Mouse (Mus musculus) hindbrain, embryonic 15.5 days (tissue): Measurements from ENCODE around the gene Rbfox1. TPM values are rescaled to one million over a fixed set of nuclear protein-coding genes. Genes with fewer than 3 reads are reported as not detected.

Experiments
- ATAC-seq: fragments of 200-750 bp; cut with Nextera tagmentation; 2 replicates; pipeline ENCODE4 v1.8.0; 2017; ENCODE audit warnings: low read depth, moderate number of reproducible peaks, moderate TSS enrichment; ENCODE audit not compliant: low FRiP score
- H3K27ac ChIP-seq: fragments of 300-500 bp; sonication (generic); replicated peaks from 2 replicates; pipeline ENCODE4 v1.5.1; 2015; ENCODE audit warnings: mild to moderate bottlenecking, inconsistent platforms
- H3K27me3 ChIP-seq: fragments of 300-500 bp; sonication (generic); 2 replicates; pipeline ENCODE4 v1.6.1; 2015; ENCODE audit warnings: control low read depth, inconsistent platforms
- H3K36me3 ChIP-seq: fragments of 300-500 bp; sonication (generic); 2 replicates; pipeline ENCODE4 v1.6.1; 2015; ENCODE audit warnings: control low read depth, inconsistent platforms
- H3K4me1 ChIP-seq: fragments of 300-500 bp; sonication (generic); replicated peaks from 2 replicates; pipeline ENCODE4 v1.6.1; 2015; ENCODE audit warnings: control low read depth, inconsistent platforms
- H3K4me2 ChIP-seq: fragments of 300-500 bp; sonication (generic); 2 replicates; pipeline ENCODE4 v1.6.1; 2015; ENCODE audit warnings: moderate library complexity, mild to moderate bottlenecking, inconsistent platforms
- H3K4me3 ChIP-seq: fragments of 300-500 bp; sonication (generic); 2 replicates; pipeline ENCODE4 v1.5.1; 2015; ENCODE audit warnings: mild to moderate bottlenecking, inconsistent platforms
- H3K9ac ChIP-seq: fragments of 300-500 bp; sonication (generic); 2 replicates; pipeline ENCODE4 v1.6.1; 2015; ENCODE audit warnings: inconsistent platforms
- H3K9me3 ChIP-seq: fragments of 300-500 bp; sonication (generic); 2 replicates; pipeline ENCODE4 v1.6.1; 2016; ENCODE audit warnings: control low read depth, inconsistent platforms
- WGBS: fragments of 180-500 bp; shearing (Covaris S2); methylation state at CpG from one replicate; pipeline ENCODE4 v1.1.7; 2015; 5-methylcytosine and 5-hydroxymethylcytosine counted together
- polyA plus RNA-seq: library from polyadenylated mRNA; unstranded; fragments of >200 nt; fragmentation: Nextera tagmentation; extraction: Ambion mirVana; gene quantifications from 2 replicates; pipeline ENCODE4 v1.2.1, GENCODE M21; 2015

The Rbfox1 gene
- polyA plus RNA-seq, 1 experiment from 2014 or later, result 254 TPM

DNA sequence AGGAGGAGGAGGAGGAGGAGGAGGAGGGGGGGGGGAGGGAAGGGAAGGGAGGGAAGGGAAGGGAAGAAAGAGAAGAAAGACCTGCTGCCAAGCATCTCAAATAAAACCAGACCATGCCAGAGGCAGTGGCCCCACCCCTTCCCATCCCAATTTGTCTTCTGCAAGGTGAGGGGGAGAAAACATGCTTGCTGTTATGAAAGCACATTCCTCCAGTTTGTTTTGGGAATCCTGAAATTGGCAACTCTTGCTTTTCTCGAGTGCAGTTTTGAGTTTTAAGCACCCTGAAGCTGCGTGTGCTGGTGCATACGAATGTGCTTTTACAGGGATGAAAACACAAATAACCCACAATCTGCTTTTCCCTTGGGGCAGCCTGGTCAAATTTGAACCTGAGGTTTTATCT, 380.5 kb downstream of the Rbfox1 start:
- H3K4me1 ChIP-seq, result peaks cover 4% of the 10 kb centered on the region; the same call in 1 of the 2 replicates
- H3K4me3 ChIP-seq, result no peak overlapping the region
- H3K27me3 ChIP-seq, result no peaks in the 10 kb centered on the region
- WGBS, result 85% methylated on average over 3 of the region's 3 CpGs
- no peak for ATAC-seq
- H3K4me2 ChIP-seq, result no peak overlapping the region
- H3K9me3 ChIP-seq, result no peaks in the 10 kb centered on the region
- no peaks in the 10 kb centered on the region for H3K36me3 ChIP-seq
- no peak overlapping the region for H3K9ac ChIP-seq
- no peak overlapping the region for H3K27ac ChIP-seq

DNA sequence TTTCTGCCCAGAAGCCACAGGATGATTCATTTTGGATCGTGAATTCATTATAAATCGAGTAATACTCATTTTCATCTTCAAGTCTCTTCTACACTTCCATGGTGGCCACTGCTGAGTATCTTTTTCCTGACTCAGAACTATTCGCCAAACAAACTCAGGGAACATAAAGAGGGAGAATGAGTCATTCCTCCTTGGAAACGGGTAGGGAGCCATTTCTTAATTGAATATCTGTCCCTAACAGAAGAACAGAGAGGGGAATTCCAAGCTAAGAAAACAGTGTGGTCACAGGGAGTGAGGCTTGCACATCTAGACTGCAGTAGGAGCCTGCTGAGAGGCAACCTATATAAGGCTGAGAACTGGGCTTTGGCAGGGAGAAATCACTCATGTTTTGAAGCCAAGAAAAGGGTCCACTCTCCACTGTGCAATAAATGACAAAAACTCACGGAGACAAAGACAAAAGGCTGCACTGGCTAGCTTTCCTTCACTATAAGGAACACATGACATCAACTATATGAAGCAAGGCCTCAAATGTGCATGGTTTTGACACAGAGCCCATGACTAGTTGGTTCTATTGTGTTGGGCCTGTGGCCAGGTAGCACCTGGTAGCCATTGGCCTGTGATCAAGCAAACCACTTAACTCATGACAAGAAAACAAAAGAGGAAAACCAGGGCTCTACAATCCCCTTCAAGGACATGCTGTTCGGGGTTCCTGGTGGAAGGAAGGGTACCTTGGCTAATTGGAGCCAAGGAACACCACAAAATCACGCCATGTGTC, 386.6 kb downstream of the Rbfox1 start:
- H3K27me3 ChIP-seq, result no peaks in the 10 kb centered on the region
- no peaks in the 10 kb centered on the region for H3K36me3 ChIP-seq
- no peak overlapping the region for H3K27ac ChIP-seq
- ATAC-seq, result no peak
- no peak overlapping the region for H3K4me2 ChIP-seq
- H3K4me1 ChIP-seq, result no peaks in the 10 kb centered on the region
- H3K9me3 ChIP-seq, result no peaks in the 10 kb centered on the region
- WGBS, result 77% methylated on average over 7 of the region's 7 CpGs
- no peak overlapping the region for H3K9ac ChIP-seq
- H3K4me3 ChIP-seq, result no peak overlapping the region

DNA sequence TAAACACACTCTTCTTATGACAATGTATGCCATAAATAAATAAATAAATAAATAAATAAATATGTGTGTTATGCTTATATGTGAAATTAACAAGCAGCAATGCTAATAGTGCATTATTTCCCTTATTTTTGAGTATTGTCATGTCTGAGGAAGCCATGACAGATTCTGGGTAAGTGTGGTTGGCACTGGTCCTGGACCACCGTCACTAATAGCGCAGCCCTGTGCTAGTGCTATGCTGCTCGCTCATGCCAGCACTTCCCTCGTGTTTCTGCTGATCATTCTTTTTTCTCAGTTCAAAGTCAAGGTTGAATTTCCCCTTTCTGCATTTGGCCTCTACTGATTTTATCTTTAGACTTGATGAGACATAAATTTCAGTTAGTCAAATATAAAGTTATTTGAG, 398.3 kb downstream of the Rbfox1 start:
- no peak overlapping the region for H3K4me3 ChIP-seq
- H3K4me1 ChIP-seq, result peaks cover 22% of the 10 kb centered on the region
- H3K36me3 ChIP-seq, result no peaks in the 10 kb centered on the region
- H3K4me2 ChIP-seq, result no peak overlapping the region
- no peak overlapping the region for H3K27ac ChIP-seq
- no peak for ATAC-seq
- H3K9ac ChIP-seq, result no peak overlapping the region
- H3K9me3 ChIP-seq, result no peaks in the 10 kb centered on the region
- WGBS, result 74% methylated on average over 4 of the region's 4 CpGs
- H3K27me3 ChIP-seq, result no peaks in the 10 kb centered on the region

DNA sequence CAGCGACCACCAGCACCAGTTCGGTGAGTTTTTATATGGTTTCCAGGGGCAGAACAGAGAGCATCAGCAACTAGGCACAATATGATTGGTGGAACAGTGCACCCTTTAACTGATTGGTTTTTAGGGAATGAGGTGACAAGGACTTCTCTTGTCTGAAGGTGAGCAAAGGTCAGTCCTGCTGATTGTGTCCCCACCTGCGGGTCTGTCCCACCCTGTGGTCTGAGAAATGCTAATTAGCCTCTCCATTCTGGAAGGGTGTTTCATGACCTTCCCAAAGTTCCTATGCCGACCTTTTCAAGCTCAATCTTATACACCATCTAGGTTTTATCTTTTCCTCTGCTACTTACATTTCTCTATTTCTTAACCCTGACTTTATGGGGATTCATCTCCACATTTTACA, 399.2 kb downstream of the Rbfox1 start:
- no peak overlapping the region for H3K9ac ChIP-seq
- no peak overlapping the region for H3K27ac ChIP-seq
- no peaks in the 10 kb centered on the region for H3K9me3 ChIP-seq
- H3K4me1 ChIP-seq, result peaks cover 22% of the 10 kb centered on the region
- no peak overlapping the region for H3K4me3 ChIP-seq
- no peaks in the 10 kb centered on the region for H3K27me3 ChIP-seq
- no peak for ATAC-seq
- no peaks in the 10 kb centered on the region for H3K36me3 ChIP-seq
- H3K4me2 ChIP-seq, result no peak overlapping the region
- WGBS, result 56% methylated on average over 4 of the region's 4 CpGs

DNA sequence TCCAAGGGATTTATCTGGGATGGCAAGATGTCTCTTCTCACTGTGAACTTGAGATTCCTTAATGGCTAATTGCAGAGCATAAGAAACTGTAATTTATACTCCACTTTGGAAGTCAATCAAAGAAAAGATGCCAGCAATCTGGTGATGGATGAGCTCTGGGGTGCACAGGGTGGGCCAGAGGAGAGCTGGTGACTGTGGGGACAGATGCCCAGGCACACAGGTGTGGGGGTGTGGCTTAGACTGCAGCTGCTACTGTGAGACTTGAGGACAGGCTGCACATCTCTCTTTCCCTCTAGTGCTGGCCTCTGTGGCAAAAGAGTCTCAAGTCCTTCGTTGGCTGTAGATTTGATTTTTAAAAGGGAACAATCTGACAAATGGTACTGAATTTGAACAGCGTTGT, 402.5 kb downstream of the Rbfox1 start:
- no peak overlapping the region for H3K9ac ChIP-seq
- ATAC-seq, result 0 out of 2 replicates have a peak, but pooled peaks have one; percentile 27
- 72% methylated on average over 2 of the region's 2 CpGs for WGBS
- peaks cover 22% of the 10 kb centered on the region for H3K4me1 ChIP-seq
- no peak overlapping the region for H3K4me3 ChIP-seq
- H3K4me2 ChIP-seq, result no peak overlapping the region
- H3K27me3 ChIP-seq, result no peaks in the 10 kb centered on the region
- no peaks in the 10 kb centered on the region for H3K9me3 ChIP-seq
- no peak overlapping the region for H3K27ac ChIP-seq
- H3K36me3 ChIP-seq, result no peaks in the 10 kb centered on the region

DNA sequence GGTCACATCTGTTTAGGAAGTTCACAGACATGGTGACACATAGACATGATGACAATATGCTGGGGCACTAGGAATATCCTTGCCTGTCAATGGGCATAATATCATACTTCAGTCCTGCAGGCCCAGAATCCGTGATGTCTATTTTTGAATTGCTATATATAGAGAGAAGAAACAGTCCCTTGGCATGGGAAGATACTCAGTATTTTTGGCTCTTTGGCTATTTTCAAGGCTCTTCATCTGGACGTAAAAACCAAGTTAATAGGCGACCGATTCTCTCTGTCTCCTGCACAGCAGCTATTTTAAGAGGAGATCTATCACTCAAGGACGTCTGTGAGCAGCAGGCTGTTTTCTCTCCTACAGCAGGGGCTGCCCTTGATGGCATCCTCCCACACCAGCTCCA, 415.0 kb downstream of the Rbfox1 start:
- 0 out of 2 replicates have a peak, but pooled peaks cover 3% of the 10 kb centered on the region for H3K4me1 ChIP-seq
- no peaks in the 10 kb centered on the region for H3K27me3 ChIP-seq
- no peak overlapping the region for H3K4me3 ChIP-seq
- no peaks in the 10 kb centered on the region for H3K36me3 ChIP-seq
- no peak overlapping the region for H3K9ac ChIP-seq
- no peak overlapping the region for H3K27ac ChIP-seq
- H3K4me2 ChIP-seq, result no peak overlapping the region
- ATAC-seq, result no peak
- WGBS, result 73% methylated on average over 5 of the region's 5 CpGs
- H3K9me3 ChIP-seq, result no peaks in the 10 kb centered on the region

DNA sequence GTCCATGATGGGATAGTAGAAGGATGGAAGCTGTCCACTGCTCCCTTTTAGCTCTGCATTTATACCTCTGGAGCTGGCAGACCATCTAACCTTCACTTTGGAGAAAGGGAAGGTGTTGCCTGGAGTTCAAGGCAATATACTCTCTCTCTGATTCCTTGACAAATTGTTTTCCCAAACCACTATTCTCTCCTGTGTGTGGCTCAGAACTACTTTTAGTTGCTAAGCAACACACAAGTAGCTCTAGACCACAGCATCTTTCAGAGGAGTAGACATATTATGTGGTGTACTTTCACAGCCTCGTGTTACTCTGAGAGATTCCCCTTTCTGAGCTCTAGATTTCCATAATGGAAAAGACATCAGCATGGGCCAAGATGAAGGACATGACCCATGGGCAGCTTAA, 417.9 kb downstream of the Rbfox1 start:
- H3K4me3 ChIP-seq, result no peak overlapping the region
- no peak for ATAC-seq
- 49% methylated on average over 1 of the region's 1 CpGs for WGBS

DNA sequence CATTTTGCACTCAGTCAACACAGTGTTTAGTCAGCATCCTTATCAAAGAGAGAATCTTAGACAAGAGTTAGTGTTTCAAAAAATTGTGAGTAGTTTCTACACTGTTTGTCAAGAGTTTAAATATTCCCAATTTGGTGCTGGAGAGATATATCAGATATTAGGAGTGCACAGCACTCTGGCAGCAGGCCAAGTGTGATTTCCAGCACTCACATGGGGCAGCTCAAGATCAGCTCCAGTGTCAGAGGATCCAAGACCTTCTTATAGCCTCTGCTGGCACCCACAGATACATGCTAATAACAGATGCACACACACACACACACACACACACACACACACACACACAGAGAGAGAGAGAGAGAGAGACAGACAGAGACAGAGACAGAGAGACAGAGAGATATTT, 424.8 kb downstream of the Rbfox1 start:
- no peak overlapping the region for H3K9ac ChIP-seq
- no peak for ATAC-seq

More for the DNA sequence above, 417.9 kb downstream of the Rbfox1 start:
- no peaks in the 10 kb centered on the region for H3K27me3 ChIP-seq
- H3K27ac ChIP-seq, result no peak overlapping the region
- H3K9ac ChIP-seq, result no peak overlapping the region
- no peaks in the 10 kb centered on the region for H3K36me3 ChIP-seq
- H3K9me3 ChIP-seq, result no peaks in the 10 kb centered on the region; the same call in 1 of the 2 replicates
- H3K4me1 ChIP-seq, result 0 out of 2 replicates have a peak, but pooled peaks cover 3% of the 10 kb centered on the region
- no peak overlapping the region for H3K4me2 ChIP-seq

DNA sequence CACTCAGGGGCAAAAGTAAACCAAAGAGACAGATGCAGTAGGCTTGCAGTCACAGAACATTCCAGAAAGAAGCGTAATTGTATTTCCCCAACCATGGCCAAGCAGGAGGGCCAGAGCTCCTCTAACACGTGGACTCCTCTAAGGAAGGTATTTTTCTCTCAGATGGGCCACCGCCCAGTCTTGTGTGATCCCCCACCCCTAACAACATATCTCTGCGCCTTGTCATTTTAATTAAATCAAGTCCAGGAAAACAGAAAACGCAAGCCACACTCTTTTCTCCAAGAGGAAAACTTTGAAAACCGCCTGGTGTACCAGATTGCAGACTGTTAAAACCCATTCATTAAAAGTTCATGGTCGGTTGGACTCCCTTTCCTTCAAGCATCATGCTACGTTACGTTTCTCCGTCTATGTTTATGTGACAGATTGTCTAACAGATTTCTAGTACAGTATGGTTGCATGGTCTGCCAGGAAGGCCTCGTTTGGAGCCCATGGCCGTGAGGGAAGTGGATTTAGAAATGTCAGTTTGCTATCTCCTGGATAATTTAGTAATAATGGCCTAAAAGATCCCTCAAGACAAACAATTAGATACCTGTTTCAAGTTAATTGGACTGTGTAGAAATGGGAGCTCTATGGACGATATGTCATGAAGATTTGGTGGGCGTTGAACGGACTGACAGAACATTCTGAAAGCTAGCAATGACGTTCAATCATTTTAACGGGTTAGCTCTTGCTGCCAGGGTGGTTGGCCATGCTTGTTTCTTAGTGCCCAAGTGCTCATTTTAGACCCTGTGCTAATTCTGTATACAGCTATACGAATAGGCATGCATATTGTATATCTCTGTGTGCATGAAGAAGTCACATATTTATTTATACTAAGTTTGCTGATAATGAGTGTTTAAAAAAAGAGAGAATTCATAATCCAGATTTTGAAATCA, 425.9 kb downstream of the Rbfox1 start:
- H3K9ac ChIP-seq, result no peak overlapping the region
- WGBS, result 75% methylated on average over 18 of the region's 18 CpGs
- H3K27ac ChIP-seq, result no peak overlapping the region
- no peaks in the 10 kb centered on the region for H3K36me3 ChIP-seq
- H3K4me1 ChIP-seq, result no peaks in the 10 kb centered on the region
- no peak for ATAC-seq
- no peaks in the 10 kb centered on the region for H3K27me3 ChIP-seq
- H3K4me3 ChIP-seq, result no peak overlapping the region
- no peaks in the 10 kb centered on the region for H3K9me3 ChIP-seq
- no peak overlapping the region for H3K4me2 ChIP-seq

More for the DNA sequence above, 424.8 kb downstream of the Rbfox1 start:
- Histone ChIP-seq H3K4me3 (no peak overlapping the region), H3K36me3 (no peaks in the 10 kb centered on the region), H3K9me3 (no peaks in the 10 kb centered on the region; the same call in 1 of the 2 replicates), H3K4me1 (no peaks in the 10 kb centered on the region), H3K27ac (no peak overlapping the region), H3K27me3 (no peaks in the 10 kb centered on the region), H3K4me2 (no peak overlapping the region)

DNA sequence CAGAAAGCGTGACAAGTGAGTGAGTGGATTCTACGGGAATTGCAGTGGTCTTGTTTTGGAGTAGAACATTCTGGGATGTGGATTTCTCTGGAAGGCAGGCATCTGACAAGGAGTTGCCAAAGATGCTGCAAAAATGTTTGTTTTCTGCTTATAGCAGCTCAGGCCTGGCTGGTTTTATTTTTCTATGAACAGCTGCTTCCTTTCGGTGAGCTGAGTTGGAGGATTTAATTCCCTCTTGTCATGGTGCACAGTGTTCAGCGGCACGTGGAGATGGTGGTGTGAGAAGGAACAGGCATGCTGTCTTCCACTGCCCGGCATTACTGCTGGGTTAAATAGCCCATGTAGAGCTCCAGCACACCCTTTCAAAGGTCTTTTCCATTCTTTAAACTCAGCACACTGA, 428.5 kb downstream of the Rbfox1 start:
- H3K9ac ChIP-seq, result no peak overlapping the region
- no peaks in the 10 kb centered on the region for H3K36me3 ChIP-seq
- H3K9me3 ChIP-seq, result no peaks in the 10 kb centered on the region
- H3K27me3 ChIP-seq, result no peaks in the 10 kb centered on the region
- H3K4me1 ChIP-seq, result no peaks in the 10 kb centered on the region
- no peak overlapping the region for H3K4me2 ChIP-seq
- ATAC-seq, result no peak
- 69% methylated on average over 6 of the region's 6 CpGs for WGBS
- H3K27ac ChIP-seq, result no peak overlapping the region
- H3K4me3 ChIP-seq, result no peak overlapping the region

DNA sequence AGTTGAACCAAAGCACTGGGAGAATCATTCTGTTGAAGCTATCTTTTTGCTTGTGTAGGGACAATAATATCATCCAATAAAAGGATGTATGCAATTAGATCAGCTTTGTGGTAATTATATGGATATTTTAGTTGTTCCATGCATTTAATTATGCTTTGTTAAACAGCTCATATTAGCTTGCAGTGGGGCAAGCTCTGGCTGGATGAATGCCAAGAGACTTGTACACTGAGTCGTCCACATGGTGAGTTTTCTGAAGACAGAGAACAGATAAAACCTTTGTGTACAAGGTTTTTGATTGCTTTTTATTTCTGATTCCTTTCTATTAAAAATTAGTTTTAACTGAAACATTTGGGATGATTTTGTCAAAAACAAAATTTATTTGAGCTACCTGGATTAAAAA, 439.7 kb downstream of the Rbfox1 start:
- no peak for ATAC-seq
- Histone ChIP-seq H3K4me2 (no peak overlapping the region), H3K4me1 (no peaks in the 10 kb centered on the region), H3K4me3 (no peak overlapping the region), H3K9ac (no peak overlapping the region), H3K36me3 (no peaks in the 10 kb centered on the region), H3K27me3 (no peaks in the 10 kb centered on the region; the same call in 1 of the 2 replicates), H3K27ac (no peak overlapping the region), H3K9me3 (no peaks in the 10 kb centered on the region)
- 9% methylated on average over 1 of the region's 1 CpGs for WGBS

DNA sequence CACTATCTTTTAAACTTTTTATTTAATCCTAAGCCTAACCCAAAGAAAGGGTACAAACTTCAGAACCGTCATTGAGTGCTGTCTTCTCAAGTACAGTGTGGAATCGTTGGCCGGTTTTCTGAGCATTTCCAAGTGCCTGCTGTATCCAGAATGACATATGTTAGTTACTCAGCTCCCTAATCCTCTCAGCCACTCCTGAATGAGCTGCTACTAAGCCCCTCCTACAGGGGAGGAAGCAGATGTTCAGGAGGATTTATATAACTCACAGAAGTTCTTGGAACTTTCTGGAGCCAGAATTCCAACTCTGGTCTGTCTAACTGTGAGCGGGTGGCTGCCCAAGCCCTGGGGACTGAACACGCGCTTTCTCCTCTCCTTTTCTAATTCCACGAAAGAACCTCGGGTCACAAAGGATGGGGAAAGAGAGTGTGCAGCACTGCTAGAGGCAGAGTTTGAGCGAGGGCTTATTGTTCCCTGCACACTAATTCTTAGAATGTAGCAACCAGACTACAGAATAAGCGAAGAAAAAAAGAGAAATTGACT, 446.3 kb downstream of the Rbfox1 start:
- 67% methylated on average over 10 of the region's 10 CpGs for WGBS
- H3K36me3 ChIP-seq, result no peaks in the 10 kb centered on the region
- no peaks in the 10 kb centered on the region for H3K9me3 ChIP-seq
- H3K9ac ChIP-seq, result no peak overlapping the region
- H3K4me2 ChIP-seq, result no peak overlapping the region
- H3K4me3 ChIP-seq, result no peak overlapping the region
- no peaks in the 10 kb centered on the region; the same call in 1 of the 2 replicates for H3K27me3 ChIP-seq
- H3K27ac ChIP-seq, result no peak overlapping the region
- H3K4me1 ChIP-seq, result no peaks in the 10 kb centered on the region
- ATAC-seq, result no peak
